Mouse (Mus musculus) neural tube, embryonic 11.5 days (tissue): ENCODE results near the gene Olfr1359. TPM values are rescaled to one million over a fixed set of nuclear protein-coding genes. Genes with fewer than 3 reads are reported as not detected.

Experiments
- ATAC-seq: fragments of 200-750 bp; cut with Nextera tagmentation; 2 replicates; pipeline ENCODE4 v1.8.0; 2017; ENCODE audit warnings: moderate number of reproducible peaks, mild to moderate bottlenecking, moderate TSS enrichment, moderate library complexity; ENCODE audit not compliant: insufficient read depth, low FRiP score, low TSS enrichment
- DNase-seq: peaks from one replicate; pipeline ENCODE4 v3.0.0-alpha.2; 2015; ENCODE audit warnings: low spot score
- H3K27ac ChIP-seq: fragments of 300-500 bp; sonication (generic); 2 replicates; pipeline ENCODE4 v1.5.1; 2014; ENCODE audit warnings: low read depth, mild to moderate bottlenecking, low read length
- H3K27me3 ChIP-seq: fragments of 300-500 bp; sonication (generic); 2 replicates; pipeline ENCODE4 v1.6.1; 2014; ENCODE audit warnings: mild to moderate bottlenecking, low read length, mixed read lengths; ENCODE audit not compliant: control insufficient read depth, insufficient read depth
- H3K36me3 ChIP-seq: fragments of 300-500 bp; sonication (generic); 2 replicates; pipeline ENCODE4 v1.6.1; 2014; ENCODE audit warnings: mild to moderate bottlenecking, low read length, moderate library complexity, mixed read lengths; ENCODE audit not compliant: control insufficient read depth, insufficient read depth
- H3K4me1 ChIP-seq: fragments of 300-500 bp; sonication (generic); 2 replicates; pipeline ENCODE4 v1.6.1; 2014; ENCODE audit warnings: low read length, mixed read lengths; ENCODE audit not compliant: control insufficient read depth, insufficient read depth
- H3K4me2 ChIP-seq: fragments of 300-500 bp; sonication (generic); 2 replicates; pipeline ENCODE4 v1.6.1; 2014; ENCODE audit warnings: low read depth, mild to moderate bottlenecking, moderate library complexity
- H3K4me3 ChIP-seq: fragments of 300-500 bp; sonication (generic); 2 replicates; pipeline ENCODE4 v1.5.1; 2014; ENCODE audit warnings: low read depth, low read length
- H3K9ac ChIP-seq: fragments of 300-500 bp; sonication (generic); 2 replicates; pipeline ENCODE4 v1.6.1; 2014; ENCODE audit warnings: mild to moderate bottlenecking, low read length
- H3K9me3 ChIP-seq: fragments of 300-500 bp; sonication (generic); 2 replicates; pipeline ENCODE4 v1.6.1; 2016; ENCODE audit warnings: low read length; ENCODE audit not compliant: control insufficient read depth
- WGBS: fragments of 180-500 bp; shearing (Covaris S2); extraction: QIAGEN DNeasy Blood & Tissue Kit; methylation state at CpG from one replicate; pipeline ENCODE4 v1.1.7; 2014; 5-methylcytosine and 5-hydroxymethylcytosine counted together
- polyA plus RNA-seq: library from polyadenylated mRNA; unstranded; fragments of >200 nt; fragmentation: Nextera tagmentation; extraction: Ambion mirVana; gene quantifications from 2 replicates; pipeline ENCODE4 v1.2.1, GENCODE M21; 2014

Olfr1359 gene
- not detected in 2 replicates for polyA plus RNA-seq

DNA sequence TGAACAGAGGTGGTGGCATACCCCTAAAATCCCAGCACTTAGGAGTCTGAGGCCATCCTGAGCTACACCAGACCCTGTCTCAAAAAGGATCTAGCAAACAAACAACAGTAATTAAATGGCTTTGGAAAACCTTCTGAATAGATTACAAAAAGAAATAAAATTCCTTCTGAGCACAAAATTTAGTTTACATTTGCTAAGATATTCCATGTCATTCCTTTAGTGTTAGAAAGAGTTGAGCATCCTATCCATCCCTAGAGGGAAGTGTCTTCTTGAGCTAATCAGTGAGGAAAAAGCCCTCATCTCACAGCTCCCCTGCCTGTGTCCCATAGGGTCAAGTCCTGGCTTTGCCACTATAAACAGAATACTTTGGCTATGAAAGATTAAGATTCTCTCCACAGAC, at the start of gene Olfr1359:
Olfr1359 (plus strand) TSS at position 301 of the 400 bp plus-strand sequence.
- no peaks in the 10 kb centered on the region for H3K36me3 ChIP-seq
- DNase-seq: no peak

DNA sequence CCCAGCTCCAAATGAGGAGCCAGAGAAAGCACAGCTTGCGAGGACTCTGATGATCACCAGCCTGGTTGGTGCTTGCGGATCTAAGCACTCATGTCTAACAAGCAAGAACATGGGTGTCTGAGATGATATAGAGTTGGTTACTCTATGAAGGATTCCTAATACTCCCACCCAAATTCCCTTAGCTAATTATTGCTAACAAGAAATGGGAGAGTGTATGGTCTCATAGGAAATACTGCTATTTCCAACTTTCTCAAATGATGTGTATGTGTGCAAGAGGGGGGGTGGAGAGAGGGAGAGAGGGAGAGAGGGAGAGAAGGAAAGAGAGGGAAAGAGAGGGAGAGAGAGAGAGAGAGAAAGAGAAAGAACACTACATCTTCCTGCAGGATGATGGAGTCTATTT, 34.6 kb upstream of the Olfr1359 start, which contains the start of gene Olfr1361:
Olfr1361 (minus strand) TSS at position 101 of the 400 bp plus-strand sequence.
- 69% methylated on average over 2 of the region's 2 CpGs for WGBS
- no peak for ATAC-seq

More for the DNA sequence above, at the start of gene Olfr1359:
- no peak within 1 kb of the TSS for H3K4me2 ChIP-seq
- no peak within 1 kb of the TSS for H3K9ac ChIP-seq
- no peaks in the 10 kb centered on the region for H3K4me1 ChIP-seq
- no peak for ATAC-seq
- H3K4me3 ChIP-seq: no peak within 1 kb of the TSS
- no peak within 1 kb of the TSS for H3K27ac ChIP-seq
- no peaks in the 10 kb centered on the region for H3K27me3 ChIP-seq
- no peaks in the 10 kb centered on the region for H3K9me3 ChIP-seq

DNA sequence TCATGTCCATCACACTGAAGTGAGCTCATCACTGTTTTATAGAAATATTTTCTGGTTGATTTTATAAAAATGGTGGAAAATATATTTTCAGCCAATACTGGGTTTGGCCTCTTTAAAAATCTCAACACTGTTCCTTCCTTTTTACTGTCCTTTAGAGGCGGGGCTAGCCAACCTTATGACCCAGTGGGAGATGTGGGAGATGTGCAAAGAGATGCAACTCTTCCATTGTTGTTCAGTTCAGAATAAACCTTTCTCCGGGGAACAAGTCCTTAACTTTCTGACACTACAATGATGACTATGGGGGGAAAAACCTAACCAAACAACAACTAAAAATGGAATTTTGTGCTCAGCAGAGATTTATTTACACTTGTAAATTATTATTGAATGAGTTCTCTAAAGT, 20.6 kb upstream of the Olfr1359 start, which contains the start of gene Olfr1360:
Olfr1360 (minus strand) TSS at position 101 of the 400 bp plus-strand sequence.
- Histone ChIP-seq H3K9ac (no peak within 1 kb of the TSS), H3K4me3 (no peak within 1 kb of the TSS), H3K4me1 (no peaks in the 10 kb centered on the region), H3K9me3 (no peaks in the 10 kb centered on the region), H3K4me2 (no peak within 1 kb of the TSS), H3K27ac (no peak within 1 kb of the TSS), H3K27me3 (no peaks in the 10 kb centered on the region), H3K36me3 (no peaks in the 10 kb centered on the region)
- no peak for ATAC-seq
- WGBS: 79% methylated on average over 2 of the region's 2 CpGs
- DNase-seq: no peak

More for the DNA sequence above, 34.6 kb upstream of the Olfr1359 start, which contains the start of gene Olfr1361:
- H3K4me1 ChIP-seq: no peaks in the 10 kb centered on the region
- H3K4me2 ChIP-seq: no peak within 1 kb of the TSS
- DNase-seq: no peak
- H3K27ac ChIP-seq: no peak within 1 kb of the TSS
- H3K36me3 ChIP-seq: no peaks in the 10 kb centered on the region
- no peaks in the 10 kb centered on the region for H3K9me3 ChIP-seq
- no peak within 1 kb of the TSS for H3K9ac ChIP-seq
- no peaks in the 10 kb centered on the region for H3K27me3 ChIP-seq
- H3K4me3 ChIP-seq: no peak within 1 kb of the TSS

DNA sequence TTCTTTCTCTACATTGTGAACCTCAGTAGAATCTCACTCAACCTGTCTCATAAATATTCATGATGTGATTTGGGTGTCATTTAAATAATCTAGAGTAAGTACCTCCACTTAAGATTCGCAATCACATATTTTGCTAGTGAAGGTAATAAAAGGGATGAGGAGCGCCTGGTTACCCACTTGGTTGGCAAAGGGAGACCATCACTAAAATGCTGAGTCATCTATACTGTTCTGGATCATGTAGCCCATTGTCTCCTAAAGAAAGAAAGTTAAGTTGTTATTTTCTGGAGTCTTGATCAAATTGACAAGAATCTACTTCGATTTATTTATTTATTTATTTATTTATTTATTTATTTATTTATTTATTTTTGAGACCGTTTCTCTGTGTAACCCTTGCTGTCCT, 8.8 kb downstream of the Olfr1359 start:
- no peak for ATAC-seq
- 73% methylated on average over 4 of the region's 4 CpGs for WGBS

DNA sequence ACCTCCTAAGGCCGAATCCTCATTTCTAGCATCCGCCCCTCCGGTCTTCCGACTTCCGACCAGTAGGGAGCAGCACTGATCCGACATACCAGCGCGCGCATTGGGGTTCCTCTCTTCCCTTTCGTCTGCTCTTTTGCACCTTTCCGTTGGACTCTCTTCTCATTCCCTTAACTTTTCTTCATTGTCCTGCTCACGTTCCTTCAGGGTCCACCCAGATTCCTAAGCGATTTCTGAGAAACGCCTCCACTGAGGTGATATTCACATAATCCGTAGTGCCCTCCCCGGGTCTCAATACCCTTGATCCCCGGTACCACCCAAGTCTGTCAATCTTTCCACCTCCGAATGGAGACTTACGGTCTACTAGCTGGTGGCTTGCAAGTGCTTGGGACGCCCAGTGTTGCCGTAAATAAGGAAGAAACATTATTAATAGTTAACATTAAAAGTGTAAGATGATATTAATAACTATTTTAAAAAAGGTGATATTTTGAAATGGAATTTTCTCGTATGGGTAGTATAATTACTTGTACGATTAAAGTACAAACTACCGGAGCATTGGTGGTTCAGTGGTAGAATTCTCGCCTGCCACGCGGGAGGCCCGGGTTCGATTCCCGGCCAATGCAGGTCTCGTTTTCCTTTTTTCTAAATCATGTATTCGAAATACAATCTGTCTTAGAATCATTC, 12.3 kb downstream of the Olfr1359 start:
- ATAC-seq (peak; percentile 81), DNase-seq (peak; percentile 88)
- no peaks in the 10 kb centered on the region for H3K9me3 ChIP-seq
- under 1% methylated on average over 32 of the region's 32 CpGs for WGBS
- no peaks in the 10 kb centered on the region for H3K27me3 ChIP-seq
- H3K4me2 ChIP-seq: peak overlapping the region; percentile 33
- peak overlapping the region; percentile 61 for H3K9ac ChIP-seq
- peaks cover 3% of the 10 kb centered on the region; the same call in 1 of the 2 replicates for H3K4me1 ChIP-seq
- peak overlapping the region; percentile 63 for H3K4me3 ChIP-seq
- H3K27ac ChIP-seq: 0 out of 2 replicates have a peak overlapping the region, but pooled peaks have one; percentile 23
- no peaks in the 10 kb centered on the region for H3K36me3 ChIP-seq

More for the DNA sequence above, 8.8 kb downstream of the Olfr1359 start:
- no peaks in the 10 kb centered on the region for H3K4me1 ChIP-seq
- H3K27ac ChIP-seq: no peak overlapping the region
- H3K36me3 ChIP-seq: no peaks in the 10 kb centered on the region
- no peak overlapping the region for H3K4me2 ChIP-seq
- H3K4me3 ChIP-seq: no peak overlapping the region
- H3K9me3 ChIP-seq: no peaks in the 10 kb centered on the region
- no peak for DNase-seq
- H3K9ac ChIP-seq: no peak overlapping the region
- no peaks in the 10 kb centered on the region for H3K27me3 ChIP-seq

DNA sequence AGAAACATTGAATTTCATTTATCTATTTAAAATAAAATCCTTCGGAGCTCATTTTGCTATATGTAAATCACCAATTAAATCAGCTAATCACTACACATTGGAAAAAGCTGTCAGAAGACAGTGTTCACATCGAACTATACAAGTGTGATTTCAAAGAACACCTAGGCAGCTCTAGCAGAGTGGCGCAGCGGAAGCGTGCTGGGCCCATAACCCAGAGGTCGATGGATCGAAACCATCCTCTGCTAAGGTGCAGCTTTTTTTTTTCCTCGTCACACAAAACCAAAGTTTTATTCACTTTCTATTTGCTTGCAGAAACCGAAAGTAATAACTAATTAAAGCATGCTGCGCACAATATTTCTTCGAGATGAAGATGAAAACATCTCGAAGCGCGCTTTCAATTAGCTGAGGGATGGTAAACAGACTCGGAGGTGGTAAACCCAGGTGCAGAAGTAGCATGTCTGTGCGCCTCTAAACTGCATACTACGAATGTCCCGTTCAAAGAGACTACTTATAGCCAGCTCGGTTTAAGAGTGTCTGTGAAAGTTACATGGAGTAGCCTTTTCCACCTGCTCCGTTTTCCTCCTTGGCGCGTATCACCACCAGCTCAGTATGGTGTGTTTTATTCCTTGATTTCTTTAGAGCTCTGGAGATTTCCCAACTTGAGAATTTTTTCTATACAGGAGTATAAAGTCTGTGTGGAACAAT, 13.1 kb downstream of the Olfr1359 start:
- peak; percentile 77 for DNase-seq
- H3K4me1 ChIP-seq: peaks cover 6% of the 10 kb centered on the region; the same call in 1 of the 2 replicates
- ATAC-seq: peak; percentile 78
- no peak overlapping the region for H3K9ac ChIP-seq
- no peaks in the 10 kb centered on the region for H3K36me3 ChIP-seq
- H3K9me3 ChIP-seq: no peaks in the 10 kb centered on the region
- peak overlapping the region; percentile 37 for H3K4me3 ChIP-seq
- no peak overlapping the region for H3K27ac ChIP-seq
- H3K4me2 ChIP-seq: peak overlapping the region; percentile 44
- 2% methylated on average over 22 of the region's 22 CpGs for WGBS
- H3K27me3 ChIP-seq: no peaks in the 10 kb centered on the region

DNA sequence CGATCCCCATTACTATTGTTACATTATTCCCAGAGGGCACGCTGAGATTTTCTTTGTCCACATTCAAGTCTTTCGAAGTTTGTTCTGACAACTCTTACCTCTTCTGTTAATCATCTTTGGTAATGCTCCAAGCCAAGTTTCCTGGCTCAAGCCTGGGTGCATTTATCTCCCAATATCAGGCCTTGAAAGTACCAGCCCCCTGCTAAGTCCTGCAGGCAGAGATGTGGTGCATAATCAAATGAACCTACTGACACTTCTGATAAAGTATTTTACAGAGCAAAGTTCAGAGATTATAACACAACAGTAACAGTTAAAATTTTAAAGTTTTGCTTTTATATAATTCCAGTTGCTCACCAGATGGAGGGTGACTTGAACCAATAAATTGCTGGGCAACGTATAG, 13.8 kb downstream of the Olfr1359 start:
- no peak for DNase-seq
- H3K9ac ChIP-seq: no peak overlapping the region
- no peak overlapping the region for H3K27ac ChIP-seq
- whole genome bisulfite sequencing: 32% methylated on average over 4 of the region's 4 CpGs
- no peaks in the 10 kb centered on the region for H3K27me3 ChIP-seq
- H3K9me3 ChIP-seq: no peaks in the 10 kb centered on the region
- no peak for ATAC-seq
- H3K4me3 ChIP-seq: peak overlapping the region; percentile 37
- no peaks in the 10 kb centered on the region for H3K36me3 ChIP-seq
- peaks cover 6% of the 10 kb centered on the region; the same call in 1 of the 2 replicates for H3K4me1 ChIP-seq
- H3K4me2 ChIP-seq: peak overlapping the region; percentile 44

DNA sequence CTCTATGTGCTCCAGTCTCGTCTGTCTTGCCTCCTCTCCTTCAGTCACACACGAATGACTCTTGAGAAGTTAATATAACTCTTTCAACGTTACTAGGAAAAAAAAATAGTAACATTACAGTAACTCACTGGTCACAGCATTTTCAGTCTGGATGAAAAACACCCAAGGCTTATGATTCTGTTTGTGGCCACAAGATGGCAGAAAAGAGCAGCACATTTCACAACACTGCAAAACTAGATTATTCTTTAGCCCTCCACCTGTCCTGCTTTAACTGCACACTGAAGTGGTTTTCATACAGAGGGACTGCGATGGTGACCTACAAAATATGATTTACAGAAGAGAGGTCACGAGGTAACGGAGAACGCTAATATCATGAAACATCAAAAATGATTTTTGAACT, 16.8 kb downstream of the Olfr1359 start:
- DNase-seq (peak; percentile 44), ATAC-seq (no peak)
- Histone ChIP-seq H3K4me1 (peaks cover 16% of the 10 kb centered on the region), H3K36me3 (no peaks in the 10 kb centered on the region), H3K9ac (peak overlapping the region; percentile 43), H3K27ac (peak overlapping the region; percentile 75), H3K4me2 (peak overlapping the region; percentile 56), H3K9me3 (no peaks in the 10 kb centered on the region), H3K27me3 (no peaks in the 10 kb centered on the region), H3K4me3 (peak overlapping the region; percentile 32; the same call in 1 of the 2 replicates)
- 2% methylated on average over 7 of the region's 7 CpGs for WGBS
